Mouse (Mus musculus) subcutaneous adipose tissue, adult 2 months (tissue): ENCODE data around the gene Olfr432. TPM values are rescaled to one million over a fixed set of nuclear protein-coding genes. Genes with fewer than 3 reads are reported as not detected.

Experiments
- polyA plus RNA-seq: library from polyadenylated mRNA; depleted of rRNA; stranded (reverse); fragments of >200 nt; gene quantifications from 2 replicates; pipeline ENCODE4 v1.2.3, GENCODE M21; 2012; ENCODE audit warnings: low replicate concordance; rRNA removed

Olfr432 gene
- 0.21 TPM in 1 of 2 replicates, not detected in the other for polyA plus RNA-seq

DNA sequence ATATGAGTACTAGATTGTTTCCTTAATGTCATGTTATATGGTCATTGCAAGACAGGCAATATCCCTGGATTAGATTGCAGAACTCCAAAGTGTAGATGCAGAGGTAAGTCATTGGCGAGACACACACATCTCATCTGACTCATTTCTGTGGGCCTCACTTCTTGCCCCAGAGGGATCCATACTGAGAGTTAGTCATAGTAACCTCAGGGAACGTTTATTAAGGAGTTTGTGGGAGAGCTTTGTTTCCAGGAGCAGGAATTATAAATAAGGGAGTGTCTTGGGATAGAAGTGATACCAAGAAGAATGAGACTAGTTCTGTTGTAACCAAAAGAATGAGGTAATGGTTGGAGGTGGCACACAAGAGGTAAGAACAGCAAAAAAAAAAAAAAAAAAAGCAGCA is at the start of gene Olfr432:
Gene Olfr432, plus strand, starts transcription at position 313 of the 400 bp plus-strand sequence.

DNA sequence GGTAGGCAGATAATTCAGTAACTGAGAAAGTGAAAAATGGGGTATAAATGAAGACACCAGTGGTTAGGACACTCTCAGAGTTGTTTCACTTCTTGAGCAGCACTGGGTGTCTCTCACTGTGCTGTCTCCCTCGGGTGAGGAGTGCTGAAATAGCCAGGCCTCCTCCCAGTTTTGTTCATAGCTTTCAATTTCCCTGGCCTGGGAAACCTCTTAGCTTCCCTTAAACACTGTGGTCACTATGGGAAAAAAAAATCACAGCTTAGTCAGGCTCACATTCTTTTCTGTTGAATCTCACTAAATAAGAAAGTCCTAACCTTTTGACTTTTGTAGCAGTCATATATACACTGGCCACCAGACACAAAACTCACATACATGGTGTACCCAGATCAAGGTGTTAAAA is 17.3 kb upstream of the Olfr432 start, which contains the start of gene Ifi205:
Gene Ifi205, minus strand, starts transcription at position 113 of the 400 bp plus-strand sequence.

DNA sequence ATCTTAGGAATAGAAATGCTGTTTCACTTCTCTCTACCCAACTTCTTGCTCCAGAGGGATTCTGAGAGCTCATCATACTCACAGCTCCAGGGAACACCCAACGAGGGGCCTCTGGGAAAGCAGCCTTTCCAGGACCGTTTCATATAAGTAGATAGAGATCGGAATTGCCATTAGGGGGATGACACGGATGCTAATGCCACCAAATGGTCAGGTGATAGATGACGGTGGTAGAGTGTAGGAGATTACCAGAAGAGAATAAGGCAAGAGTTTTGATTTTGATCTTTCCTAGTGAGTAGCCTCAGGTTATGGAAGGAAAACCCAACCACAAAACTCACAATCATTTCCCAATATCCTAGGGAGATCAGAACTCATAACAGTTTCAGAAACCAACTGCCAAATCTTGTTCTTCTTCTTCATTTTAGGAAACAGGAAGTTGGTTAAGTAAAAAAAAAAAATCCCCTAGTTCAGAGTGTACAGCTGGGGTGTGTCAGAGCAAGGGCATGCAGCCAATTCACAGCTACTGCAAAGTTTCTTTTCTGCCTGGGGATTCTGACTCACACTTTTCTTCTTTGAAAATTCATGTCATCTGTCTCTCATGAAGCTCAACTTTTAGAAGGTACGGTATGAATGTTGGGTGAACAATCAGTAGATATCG is 8.4 kb upstream of the Olfr432 start, which contains the start of gene Olfr433:
Gene Olfr433, plus strand, starts transcription at position 183 of the 655 bp plus-strand sequence.

DNA sequence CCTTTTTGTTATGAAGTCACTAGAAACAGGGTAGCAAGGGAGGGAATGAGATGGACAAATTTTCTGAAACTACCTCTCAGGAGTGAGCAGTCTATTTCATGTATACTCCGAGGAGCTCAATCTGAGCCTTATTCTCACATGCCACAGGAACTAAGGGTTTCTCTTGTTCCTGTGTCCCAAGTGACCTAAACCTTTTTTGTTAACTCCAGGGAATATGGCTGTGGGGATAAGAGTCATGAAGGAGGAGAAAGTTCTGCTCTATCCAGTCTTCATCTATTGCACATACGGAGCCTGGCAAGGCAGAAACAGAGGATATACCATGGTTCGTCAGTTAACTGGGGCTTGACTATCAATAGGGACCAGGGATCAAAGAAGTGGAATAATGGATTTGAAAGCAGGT is 17.3 kb downstream of the Olfr432 start, which contains the start of gene Olfr430:
Gene Olfr430, plus strand, starts transcription at position 301 of the 400 bp plus-strand sequence.

DNA sequence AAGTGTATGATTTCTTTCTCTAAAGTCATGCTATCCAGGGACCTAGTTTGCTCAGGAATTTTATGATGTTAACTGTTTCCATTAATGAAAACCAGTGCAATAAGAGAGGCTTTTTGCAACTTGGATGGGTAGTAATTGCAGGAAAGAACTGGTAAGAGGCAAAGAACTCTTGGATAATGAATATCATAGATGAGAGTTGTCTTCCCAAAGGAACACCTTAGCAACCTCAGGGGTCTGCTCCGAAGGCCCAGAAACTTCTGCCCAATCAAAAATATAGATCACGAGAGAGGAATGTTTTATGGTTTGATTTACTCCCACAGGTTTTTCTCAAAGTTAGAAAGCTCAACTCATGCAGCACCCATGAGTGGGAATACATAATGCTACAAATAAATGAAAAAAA is 35.0 kb downstream of the Olfr432 start, which contains the start of gene Olfr429:
Gene Olfr429, plus strand, starts transcription at position 301 of the 400 bp plus-strand sequence.

DNA sequence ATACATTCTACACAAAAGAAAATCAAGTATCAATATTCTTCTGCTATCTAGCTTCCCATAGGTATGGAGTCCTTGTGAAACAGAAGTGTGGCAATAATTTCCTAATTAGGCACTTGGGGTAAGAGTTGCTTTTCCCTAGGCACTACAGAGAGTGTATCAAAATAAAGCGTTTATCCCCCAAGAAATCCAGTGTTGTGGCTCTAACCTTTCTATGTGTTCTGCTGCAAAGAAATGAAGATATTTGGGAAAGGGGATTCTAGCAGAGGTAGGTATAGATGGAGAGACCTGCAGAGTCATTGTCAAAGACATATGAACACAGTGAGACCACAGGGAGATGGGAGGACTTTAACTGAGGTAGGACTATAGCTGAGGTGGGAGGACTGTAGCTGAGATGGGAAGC is 47.6 kb downstream of the Olfr432 start, which contains the start of gene Olfr427:
Gene Olfr427, plus strand, starts transcription at position 301 of the 400 bp plus-strand sequence.

Other genes with a start within 250 kb of the Olfr432 start
- gene Ifi211, start 136.2 kb upstream of the Olfr432 start, polyA plus RNA-seq, result 2.6 and 3.2 TPM in 2 replicates
- gene Mndal, start 106.7 kb upstream of the Olfr432 start, polyA plus RNA-seq, result 7.7 TPM in 2 replicates
- 14.8 and 22.6 TPM in 2 replicates for gene Ifi203, start 106.5 kb upstream of the Olfr432 start, polyA plus RNA-seq
- 1.3 TPM in 1 of 2 replicates, not detected in the other for gene Ifi202b, start 66.5 kb upstream of the Olfr432 start, polyA plus RNA-seq
- gene Ifi205, start 17.4 kb upstream of the Olfr432 start, polyA plus RNA-seq, result 4.1 and 7.4 TPM in 2 replicates
- gene Olfr433, start 8.5 kb upstream of the Olfr432 start, polyA plus RNA-seq, result 0.17 and 0.27 TPM in 2 replicates
- gene Olfr430, start 17.4 kb downstream of the Olfr432 start, polyA plus RNA-seq, result not detected in 2 replicates
- not detected in 2 replicates for gene Olfr429, start 35.1 kb downstream of the Olfr432 start, polyA plus RNA-seq
- not detected in 2 replicates for gene Olfr427, start 47.7 kb downstream of the Olfr432 start, polyA plus RNA-seq
- not detected in 2 replicates for gene Olfr231, start 72.0 kb downstream of the Olfr432 start, polyA plus RNA-seq
- gene Olfr424, start 82.3 kb downstream of the Olfr432 start, polyA plus RNA-seq, result not detected in 2 replicates
- not detected in 2 replicates for gene Olfr420, start 106.4 kb downstream of the Olfr432 start, polyA plus RNA-seq
- 0.01 and 0.03 TPM in 2 replicates for gene Spta1, start 123.6 kb downstream of the Olfr432 start, polyA plus RNA-seq
- not detected in 2 replicates for gene Olfr419, start 202.9 kb downstream of the Olfr432 start, polyA plus RNA-seq